ENCODE assay signal across 16 mouse cellular contexts in the genomic region with DNA sequence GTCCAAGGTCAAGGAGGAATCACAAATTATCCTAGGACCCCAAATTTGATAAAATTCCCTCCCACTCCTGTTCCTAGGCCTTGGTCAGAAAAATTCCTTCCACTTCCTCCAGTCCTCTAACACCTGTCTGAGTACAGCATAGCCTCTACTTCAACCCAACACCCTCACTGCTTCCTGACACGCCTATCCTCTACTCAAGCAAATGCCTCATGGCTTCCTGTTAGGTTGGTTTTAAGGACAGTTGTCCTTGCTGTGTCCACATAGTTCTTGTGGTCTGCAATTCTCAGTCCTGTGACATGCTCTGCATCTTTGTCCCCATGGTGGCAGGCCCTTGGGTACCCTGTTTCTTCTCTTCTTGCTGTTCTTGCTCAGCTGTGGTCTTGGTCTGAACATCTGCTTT.
"Had no signal": no experiment of that assay in that cellular context is flagged by ENCODE, and none has a peak within 500 bp of the region (broad histone marks: within the 10 kb centered on the region; RNA-seq: fewer than 3 reads in every experiment).

No protein-coding gene starts in this region.

- H3K4me3 ChIP-seq: neural tube, embryonic 12.5 days; neural tube, embryonic 13.5 days; neural tube, embryonic 15.5 days; stomach, embryonic 15.5 days had no signal

- H3K9me3 ChIP-seq: neural tube, embryonic 12.5 days; neural tube, embryonic 13.5 days; neural tube, embryonic 15.5 days; stomach, embryonic 15.5 days had no signal

- H3K9ac ChIP-seq: neural tube, embryonic 12.5 days; neural tube, embryonic 13.5 days; neural tube, embryonic 15.5 days; stomach, embryonic 15.5 days had no signal

- H3K27me3 ChIP-seq: neural tube, embryonic 12.5 days; neural tube, embryonic 13.5 days; neural tube, embryonic 15.5 days; stomach, embryonic 15.5 days had no signal

- DNase-seq: retina, postnatal 1 day; right cerebral cortex, adult 18-20 months; right cerebral cortex, postnatal 14 days; right cerebral cortex, postnatal 25 days; right cerebral cortex, postnatal 4 days; spleen, adult 18-20 months; thymus, adult 18-20 months; thymus, adult 2 months; thymus, postnatal 14 days; thymus, postnatal 25 days; thymus, postnatal 36 days; thymus, postnatal 4 days had no signal

- H3K27ac ChIP-seq: neural tube, embryonic 12.5 days; neural tube, embryonic 13.5 days; neural tube, embryonic 15.5 days; stomach, embryonic 15.5 days had no signal

- H3K4me2 ChIP-seq: neural tube, embryonic 12.5 days; neural tube, embryonic 13.5 days; neural tube, embryonic 15.5 days; stomach, embryonic 15.5 days had no signal

- H3K4me1 ChIP-seq: neural tube, embryonic 12.5 days; neural tube, embryonic 13.5 days; neural tube, embryonic 15.5 days; stomach, embryonic 15.5 days had no signal

- H3K36me3 ChIP-seq: neural tube, embryonic 12.5 days; neural tube, embryonic 13.5 days; neural tube, embryonic 15.5 days; stomach, embryonic 15.5 days had no signal
